Mouse (Mus musculus) MEL (cell line): ENCODE results near the gene Spata21.

Experiments used
- BHLHE40 ChIP-seq: IDR thresholded peaks from 2 replicates; pipeline ENCODE4 v1.6.1; 2012; ENCODE audit warnings: low read depth, mild to moderate bottlenecking, inconsistent platforms, low read length, improper control_type of control experiment, borderline replicate concordance
- CHD1 ChIP-seq: IDR thresholded peaks from 2 replicates; pipeline ENCODE4 v1.6.1; 2012; ENCODE audit warnings: low read depth, mild to moderate bottlenecking, inconsistent platforms, low read length, improper control_type of control experiment
- CTCF ChIP-seq, 3 experiments: IDR thresholded peaks in 2 of 3; conservative IDR thresholded peaks in 1 of 3; 2 replicates each; pipeline ENCODE4 v1.5.1; 2011 to 2012; ENCODE audit warnings: low read length in 3 of 3, low read depth in 2 of 3, mild to moderate bottlenecking in 2 of 3, improper control_type of control experiment in 1 of 3, inconsistent platforms in 1 of 3, mixed read lengths in 1 of 3, moderate library complexity in 1 of 3; ENCODE audit not compliant: control insufficient read depth in 1 of 3, insufficient read depth in 1 of 3, poor library complexity in 1 of 3, severe bottlenecking in 1 of 3
- ELF1 ChIP-seq: IDR thresholded peaks from 2 replicates; pipeline ENCODE4 v1.6.1; 2014; ENCODE audit warnings: low read depth, mild to moderate bottlenecking, inconsistent platforms, low read length, improper control_type of control experiment, moderate library complexity
- MXI1 ChIP-seq: IDR thresholded peaks from 2 replicates; pipeline ENCODE4 v1.6.1; 2011; ENCODE audit warnings: mild to moderate bottlenecking, low read depth, low read length, improper control_type of control experiment
- NELFE ChIP-seq: IDR thresholded peaks from 2 replicates; pipeline ENCODE4 v1.6.1; 2011; ENCODE audit warnings: low read depth, low read length, improper control_type of control experiment
- POLR2A ChIP-seq, 2 experiments: IDR thresholded peaks; 2 replicates each; pipeline ENCODE4 v1.6.1; 2011 to 2012; ENCODE audit warnings: low read length in 2 of 2, mild to moderate bottlenecking in 2 of 2, control low read depth in 1 of 2, improper control_type of control experiment in 1 of 2, low read depth in 1 of 2, moderate library complexity in 1 of 2; ENCODE audit not compliant: control insufficient read depth in 1 of 2, insufficient read depth in 1 of 2, poor library complexity in 1 of 2
- ZMIZ1 ChIP-seq: IDR thresholded peaks from 2 replicates; pipeline ENCODE4 v1.6.1; 2012; ENCODE audit warnings: low read depth, mild to moderate bottlenecking, inconsistent platforms, low read length, improper control_type of control experiment, moderate library complexity

- TF ChIP-seq CTCF (IDR thresholded peaks at IDR 0.05 in 2 of 3, conservative IDR thresholded peaks at IDR 0.05 in 1 of 3; ENCODE audit: control insufficient read depth in 1 of 3, insufficient read depth in 1 of 3, low read depth in 2 of 3, low read length in 3 of 3, poor library complexity in 1 of 3, severe bottlenecking in 1 of 3) (no peak), NELFE (no peak), MXI1 (peak; percentile 59), ZMIZ1 (no peak), POLR2A (IDR thresholded peaks at IDR 0.05; ENCODE audit: control insufficient read depth in 1 of 2, insufficient read depth in 1 of 2, low read depth in 1 of 2, low read length in 2 of 2, poor library complexity in 1 of 2) (0 out of 4 replicates have a peak, but pooled peaks of 1 of the 2 experiments have one; percentile 14), CHD1 (0 out of 2 replicates have a peak, but pooled peaks have one; percentile 52), BHLHE40 (no peak), ELF1 (no peak)
Measured at GRCm38 (mm10) chr4:141148009-141148801, 60.1 kb downstream of the Spata21 start.
